Mouse (Mus musculus) right cerebral cortex, postnatal 36 days (tissue): Measurements from ENCODE around the gene Gar1.

ENCODE experiments used
- DNase-seq, 2 experiments: peaks; one replicate each; pipeline ENCODE4 v3.0.0; 2022; ENCODE audit warnings: low spot score in 2 of 2, mixed read lengths in 1 of 2

Gene Gar1

DNA sequence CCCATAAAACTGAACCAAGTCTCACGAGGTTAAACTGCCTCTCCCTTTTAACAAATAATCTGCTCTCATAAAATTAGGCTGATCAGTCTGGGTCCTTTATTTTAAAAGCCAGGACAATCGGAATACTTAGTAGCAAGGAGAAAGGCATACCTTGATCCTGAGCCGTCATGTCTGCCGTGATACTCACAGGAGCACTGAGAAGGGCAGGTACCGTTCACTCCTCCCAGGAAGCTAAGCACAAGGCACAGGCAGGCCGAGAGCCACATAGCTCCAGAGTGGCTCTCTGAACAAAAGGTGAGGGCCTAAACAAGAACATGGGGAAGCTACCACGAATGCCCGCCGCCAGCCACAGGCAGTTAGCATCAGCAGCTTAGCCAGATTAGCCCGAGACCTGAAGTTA lies 27.4 kb downstream of the Gar1 start, which contains the start of gene Lrit3:
Lrit3 (minus strand) TSS at position 266 of the 400 bp plus-strand sequence.
- DNase-seq, result no peak

DNA sequence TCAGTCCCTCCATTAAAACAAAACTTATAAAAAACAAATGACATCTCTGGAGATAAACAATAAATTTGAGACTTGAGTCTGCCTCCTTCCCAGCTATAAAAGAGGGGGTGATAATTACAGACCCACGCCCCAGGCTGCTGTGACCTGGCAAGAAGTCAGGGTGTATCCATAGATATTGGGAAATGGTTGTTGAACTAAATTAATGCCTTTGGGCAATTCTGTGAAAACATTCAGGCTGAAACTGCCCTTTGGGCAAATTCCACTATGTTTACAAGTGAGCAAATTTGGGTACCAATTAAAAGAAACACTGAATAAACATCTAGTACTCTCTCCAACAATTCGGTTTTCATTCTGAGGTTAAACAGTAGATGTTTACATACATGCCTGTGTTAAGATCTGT lies 32.2 kb downstream of the Gar1 start:
- DNase-seq, result no peak

DNA sequence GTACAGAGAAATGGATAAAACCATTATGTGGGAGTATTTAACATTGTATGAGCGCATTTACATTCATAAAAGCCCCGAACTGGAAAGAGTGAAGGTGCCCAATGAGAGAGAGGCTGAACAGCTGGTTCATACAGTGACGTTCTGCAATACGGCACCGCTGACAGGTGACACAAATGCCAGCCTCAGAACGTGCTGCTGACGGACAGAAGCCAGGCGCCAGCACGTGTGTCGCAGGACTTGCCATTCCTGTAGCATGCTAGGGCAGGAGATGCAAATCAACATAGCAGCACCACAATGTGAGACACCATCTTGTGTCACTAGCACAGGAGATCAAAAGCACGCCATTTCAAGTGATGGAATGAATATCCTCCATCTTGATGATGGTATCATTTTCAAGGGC lies 32.6 kb downstream of the Gar1 start:
- DNase-seq, result no peak

DNA sequence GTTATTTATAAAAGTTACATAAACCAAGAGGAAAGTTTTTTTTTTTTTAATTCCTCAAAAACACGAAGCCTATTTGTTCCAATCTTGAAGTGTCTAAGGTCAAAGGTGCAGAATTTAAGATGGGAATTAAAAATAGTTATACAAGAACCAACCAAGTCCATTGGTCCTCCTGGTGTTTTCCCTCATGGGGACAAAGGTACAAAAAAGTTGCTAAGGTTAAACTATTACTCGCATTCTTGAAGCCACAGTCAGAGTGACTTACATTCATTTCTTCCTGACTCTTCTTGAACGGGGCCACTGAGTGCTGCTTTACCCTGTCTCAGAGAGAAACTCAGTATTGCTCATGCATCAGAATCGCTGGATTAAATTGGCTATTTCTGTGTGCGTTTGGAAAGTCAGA lies 33.9 kb downstream of the Gar1 start:
- DNase-seq, result no peak

DNA sequence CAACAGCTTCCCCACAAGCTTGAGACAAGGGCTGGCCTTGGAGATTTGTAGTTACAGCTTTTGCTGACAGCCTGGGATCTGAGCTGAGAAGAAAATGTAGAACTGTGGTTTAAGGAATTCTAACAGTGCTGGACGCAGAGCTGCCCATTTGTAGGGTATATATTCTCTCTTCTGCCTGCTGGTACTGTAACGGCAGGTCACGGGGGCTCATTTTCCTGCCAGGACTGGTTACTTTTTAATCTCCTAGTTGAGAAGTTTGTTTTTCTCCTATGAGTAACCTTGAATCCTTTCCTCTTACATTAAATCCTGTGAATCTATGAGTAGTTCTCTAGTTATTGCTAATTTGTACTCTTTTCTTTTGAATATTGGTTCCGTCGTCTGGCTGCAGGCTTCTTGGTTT lies 37.4 kb downstream of the Gar1 start:
- no peak for DNase-seq

DNA sequence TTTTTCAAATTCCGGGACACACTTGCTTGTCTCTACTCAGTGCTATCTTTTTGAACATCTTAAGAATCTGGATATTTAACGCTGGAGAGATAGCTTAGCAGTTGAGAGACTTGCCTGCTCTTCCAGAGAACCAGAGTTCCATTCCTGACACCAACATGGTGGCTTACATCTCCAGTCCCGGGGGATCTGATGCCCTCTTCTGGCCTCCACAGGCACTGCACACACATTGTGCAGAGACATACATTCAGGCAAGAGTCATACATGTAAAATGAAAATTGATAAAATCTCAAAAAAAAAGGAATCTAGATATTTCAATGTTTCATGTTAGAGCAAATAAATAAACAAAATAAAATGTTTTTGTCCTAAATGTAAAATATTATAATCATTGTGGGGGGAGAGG lies 48.5 kb downstream of the Gar1 start:
- DNase-seq, result no peak

DNA sequence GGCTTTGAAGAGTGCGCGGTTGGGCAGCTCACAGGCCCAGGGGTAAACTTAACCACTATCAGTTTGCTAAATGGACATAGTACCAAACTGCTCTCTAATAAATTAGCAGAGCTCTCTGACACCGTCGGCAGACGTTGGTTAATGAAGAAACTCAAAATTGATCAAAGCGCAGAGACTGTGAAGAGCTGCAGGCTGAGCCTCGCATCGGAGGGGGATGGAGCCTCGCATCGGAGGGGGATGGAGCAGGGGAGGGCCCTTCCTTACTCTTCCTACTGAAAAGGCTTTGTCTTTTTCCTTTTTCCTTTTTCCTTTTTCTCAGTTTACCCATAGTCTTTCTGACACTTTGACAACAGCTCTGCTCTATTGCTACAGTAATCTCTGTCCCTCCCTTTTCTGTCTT lies 49.8 kb downstream of the Gar1 start:
- no peak for DNase-seq
